Mouse (Mus musculus) erythroblast, embryonic 14.5 days (primary cell): ENCODE measurements around the gene Son.

Source experiments
- GATA1 ChIP-seq: IDR thresholded peaks from 2 replicates; pipeline ENCODE4 v1.6.1; 2012; ENCODE audit warnings: low read length, inconsistent platforms, mixed read lengths
- TAL1 ChIP-seq: IDR thresholded peaks from 3 replicates; pipeline ENCODE4 v1.6.1; 2012; ENCODE audit warnings: low read length, inconsistent platforms, mixed read lengths

DNA sequence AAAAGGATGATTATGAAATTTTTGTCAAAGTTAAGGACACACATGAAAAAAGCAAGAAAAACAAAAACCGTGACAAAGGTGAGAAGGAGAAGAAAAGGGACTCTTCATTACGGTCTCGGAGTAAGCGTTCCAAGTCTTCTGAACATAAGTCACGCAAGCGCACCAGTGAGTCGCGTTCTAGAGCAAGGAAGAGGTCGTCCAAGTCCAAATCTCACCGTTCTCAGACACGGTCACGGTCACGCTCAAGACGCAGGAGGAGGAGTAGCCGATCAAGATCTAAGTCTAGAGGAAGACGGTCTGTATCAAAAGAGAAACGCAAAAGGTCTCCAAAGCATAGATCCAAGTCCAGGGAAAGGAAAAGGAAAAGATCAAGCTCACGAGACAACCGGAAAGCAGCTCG lies 12.5 kb downstream of the Son start:
- no peak for TF ChIP-seq GATA1
- TF ChIP-seq TAL1: no peak
